Mouse (Mus musculus) intestine, embryonic 15.5 days (tissue): Measurements from ENCODE around the gene Dnajc16. TPM values are rescaled to one million over a fixed set of nuclear protein-coding genes. Genes with fewer than 3 reads are reported as not detected.
A peak's percentile ranks its signal among the peaks of the same experiment; 100 is the strongest.

Experiments
- ATAC-seq: fragments of 200-750 bp; cut with Nextera tagmentation; 2 replicates; pipeline ENCODE4 v1.8.0; 2017; ENCODE audit warnings: moderate TSS enrichment, moderate library complexity
- H3K27ac ChIP-seq: fragments of 300-500 bp; sonication (generic); 2 replicates; pipeline ENCODE4 v1.5.1; 2015; ENCODE audit warnings: mild to moderate bottlenecking, inconsistent platforms
- H3K27me3 ChIP-seq: fragments of 300-500 bp; sonication (generic); replicated peaks from 2 replicates; pipeline ENCODE4 v1.6.1; 2015; ENCODE audit warnings: inconsistent platforms
- H3K36me3 ChIP-seq: fragments of 300-500 bp; sonication (generic); 2 replicates; pipeline ENCODE4 v1.6.1; 2015; ENCODE audit warnings: inconsistent platforms
- H3K4me1 ChIP-seq: fragments of 300-500 bp; sonication (generic); replicated peaks from 2 replicates; pipeline ENCODE4 v1.6.1; 2015; ENCODE audit warnings: inconsistent platforms
- H3K4me2 ChIP-seq: fragments of 300-500 bp; sonication (generic); replicated peaks from 2 replicates; pipeline ENCODE4 v1.6.1; 2015; ENCODE audit warnings: mild to moderate bottlenecking, inconsistent platforms
- H3K4me3 ChIP-seq: fragments of 300-500 bp; sonication (generic); replicated peaks from 2 replicates; pipeline ENCODE4 v1.5.1; 2015; ENCODE audit warnings: inconsistent platforms
- H3K9ac ChIP-seq: fragments of 300-500 bp; sonication (generic); 2 replicates; pipeline ENCODE4 v1.6.1; 2015; ENCODE audit warnings: inconsistent platforms
- H3K9me3 ChIP-seq: fragments of 300-500 bp; sonication (generic); 2 replicates; pipeline ENCODE4 v1.6.1; 2016; ENCODE audit warnings: inconsistent platforms
- WGBS: fragments of 180-500 bp; shearing (Covaris S2); methylation state at CpG from one replicate; pipeline ENCODE4 v1.1.7; 2015; 5-methylcytosine and 5-hydroxymethylcytosine counted together
- polyA plus RNA-seq: library from polyadenylated mRNA; unstranded; fragments of >200 nt; fragmentation: Nextera tagmentation; extraction: Ambion mirVana; gene quantifications from 2 replicates; pipeline ENCODE4 v1.2.1, GENCODE M21; 2015

The Dnajc16 gene
- polyA plus RNA-seq, 1 experiment from 2014 or later, result 4.4 TPM

DNA sequence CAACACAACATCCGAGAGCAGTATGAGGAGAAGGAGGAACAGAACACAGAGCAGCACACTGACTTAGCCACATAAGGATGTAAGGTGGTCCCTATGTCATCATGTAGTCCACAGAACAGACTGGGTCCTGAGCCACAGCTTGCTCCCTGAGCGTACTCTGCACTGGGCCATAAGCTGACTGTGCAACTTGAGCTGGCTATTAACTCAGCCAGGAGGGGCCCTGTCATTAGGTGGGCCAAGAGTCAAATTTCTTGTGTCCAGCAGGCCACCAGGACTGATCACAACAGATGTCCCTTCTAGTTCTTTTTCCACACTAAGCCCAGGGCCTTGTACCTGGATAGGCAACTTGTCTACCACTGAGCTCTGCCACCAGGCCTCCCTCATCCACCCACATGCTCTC, 75.7 kb downstream of the Dnajc16 start:
- Histone ChIP-seq H3K4me1 (peaks cover 20% of the 10 kb centered on the region), H3K4me2 (no peak overlapping the region), H3K27me3 (no peaks in the 10 kb centered on the region), H3K9me3 (no peaks in the 10 kb centered on the region), H3K27ac (no peak overlapping the region), H3K36me3 (peaks cover 14% of the 10 kb centered on the region; the same call in 1 of the 2 replicates), H3K4me3 (no peak overlapping the region), H3K9ac (no peak overlapping the region)
- 50% methylated on average over 2 of the region's 2 CpGs for WGBS
- ATAC-seq, result 0 out of 2 replicates have a peak, but pooled peaks have one; percentile 39

DNA sequence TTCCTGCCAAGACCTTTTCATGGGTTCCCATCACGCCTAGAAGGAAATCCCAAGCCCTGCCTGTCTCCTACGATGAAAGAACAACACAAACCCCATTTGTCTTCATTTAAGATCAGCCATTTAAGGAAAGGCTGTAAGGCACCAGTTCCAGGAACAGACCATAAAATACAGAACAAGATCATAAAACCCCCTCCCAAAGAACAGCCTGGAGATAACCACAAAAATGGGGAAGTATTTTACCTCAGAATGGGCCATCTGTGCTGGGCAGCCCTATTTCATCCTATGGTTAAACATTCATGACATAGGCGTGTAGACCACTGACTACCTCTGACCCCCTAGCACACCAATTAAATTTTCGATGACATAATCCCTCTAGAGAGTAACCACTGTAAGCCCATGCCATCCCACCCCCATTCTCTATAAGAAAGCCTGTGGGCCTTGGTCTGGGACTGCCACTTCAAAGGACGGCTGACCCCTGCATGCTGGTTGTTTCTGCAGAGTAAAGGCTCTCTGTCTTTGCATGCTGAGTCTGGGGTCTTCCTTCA, 77.1 kb downstream of the Dnajc16 start:
- no peak overlapping the region for H3K27ac ChIP-seq
- peaks cover 15% of the 10 kb centered on the region for H3K4me1 ChIP-seq
- H3K9ac ChIP-seq, result no peak overlapping the region
- WGBS, result 43% methylated on average over 5 of the region's 5 CpGs
- H3K27me3 ChIP-seq, result no peaks in the 10 kb centered on the region
- ATAC-seq, result no peak; the same call in 1 of the 2 replicates
- H3K4me2 ChIP-seq, result no peak overlapping the region
- H3K4me3 ChIP-seq, result no peak overlapping the region
- no peaks in the 10 kb centered on the region for H3K9me3 ChIP-seq
- peaks cover 21% of the 10 kb centered on the region for H3K36me3 ChIP-seq

DNA sequence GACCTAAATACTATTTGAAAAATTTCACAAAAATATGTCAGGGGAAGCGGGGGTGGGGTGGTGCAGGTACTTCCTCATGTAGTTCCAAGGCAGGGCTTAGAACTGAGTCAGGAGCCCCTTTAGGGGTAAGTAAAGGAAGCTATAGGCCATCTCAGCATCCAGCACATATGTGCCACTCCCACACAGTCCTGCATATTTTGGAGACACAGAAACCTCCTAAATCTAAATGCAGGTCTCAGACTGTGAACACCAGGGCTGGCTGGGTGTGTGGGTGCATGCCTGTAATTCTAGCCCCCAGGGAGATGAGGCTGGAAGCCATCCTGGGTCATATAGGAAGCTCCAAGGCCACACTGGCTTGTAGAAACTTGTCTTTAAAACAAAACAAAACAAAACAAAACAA, 79.5 kb downstream of the Dnajc16 start:
- Histone ChIP-seq H3K36me3 (peaks cover 41% of the 10 kb centered on the region), H3K27me3 (no peaks in the 10 kb centered on the region), H3K27ac (no peak overlapping the region), H3K4me3 (no peak overlapping the region), H3K4me1 (peaks cover 15% of the 10 kb centered on the region), H3K9me3 (no peaks in the 10 kb centered on the region), H3K9ac (no peak overlapping the region; the same call in 1 of the 2 replicates), H3K4me2 (no peak overlapping the region)
- WGBS, result 96% methylated on average over 1 of the region's 1 CpGs
- ATAC-seq, result no peak

Other genes starting within 250 kb of the Dnajc16 start
- gene Fblim1, start 184.8 kb downstream of the Dnajc16 start, polyA plus RNA-seq, result 63.9 and 68.9 TPM in 2 replicates
- gene Tmem82, start 172.3 kb downstream of the Dnajc16 start, polyA plus RNA-seq, result 18.5 and 21.0 TPM in 2 replicates
- gene Slc25a34, start 167.1 kb downstream of the Dnajc16 start, polyA plus RNA-seq, result 3.3 and 4.3 TPM in 2 replicates
- gene Plekhm2, start 126.0 kb downstream of the Dnajc16 start, polyA plus RNA-seq, result 3.9 and 4.5 TPM in 2 replicates
- gene Rsc1a1, start 105.3 kb downstream of the Dnajc16 start, polyA plus RNA-seq, result not detected in 2 replicates
- gene Ddi2, start 67.5 kb downstream of the Dnajc16 start, polyA plus RNA-seq, result 23.3 and 24.4 TPM in 2 replicates
- 36.7 and 41.9 TPM in 2 replicates for gene Agmat, start 44.3 kb downstream of the Dnajc16 start, polyA plus RNA-seq
- gene Casp9, start 2.7 kb upstream of the Dnajc16 start, polyA plus RNA-seq, result 21.8 and 22.2 TPM in 2 replicates
- 131 and 571 TPM in 2 replicates for gene Cela2a, start 35.2 kb upstream of the Dnajc16 start, polyA plus RNA-seq
- gene Ctrc, start 55.4 kb upstream of the Dnajc16 start, polyA plus RNA-seq, result 0.45 and 0.97 TPM in 2 replicates
- 136 and 138 TPM in 2 replicates for gene Efhd2, start 84.0 kb upstream of the Dnajc16 start, polyA plus RNA-seq
- gene Fhad1, start 224.2 kb upstream of the Dnajc16 start, polyA plus RNA-seq, result 1.4 and 2.3 TPM in 2 replicates